Mouse (Mus musculus): ENCODE data around the gene Thap8. TPM values are rescaled to one million over a fixed set of nuclear protein-coding genes. Genes with fewer than 3 reads are reported as not detected.
A peak's percentile ranks its signal among the peaks of the same experiment; 100 is the strongest.

Gene Thap8
- total RNA-seq, 2 experiments from 2014 or later, result 0.26 TPM; not detected in 1

DNA sequence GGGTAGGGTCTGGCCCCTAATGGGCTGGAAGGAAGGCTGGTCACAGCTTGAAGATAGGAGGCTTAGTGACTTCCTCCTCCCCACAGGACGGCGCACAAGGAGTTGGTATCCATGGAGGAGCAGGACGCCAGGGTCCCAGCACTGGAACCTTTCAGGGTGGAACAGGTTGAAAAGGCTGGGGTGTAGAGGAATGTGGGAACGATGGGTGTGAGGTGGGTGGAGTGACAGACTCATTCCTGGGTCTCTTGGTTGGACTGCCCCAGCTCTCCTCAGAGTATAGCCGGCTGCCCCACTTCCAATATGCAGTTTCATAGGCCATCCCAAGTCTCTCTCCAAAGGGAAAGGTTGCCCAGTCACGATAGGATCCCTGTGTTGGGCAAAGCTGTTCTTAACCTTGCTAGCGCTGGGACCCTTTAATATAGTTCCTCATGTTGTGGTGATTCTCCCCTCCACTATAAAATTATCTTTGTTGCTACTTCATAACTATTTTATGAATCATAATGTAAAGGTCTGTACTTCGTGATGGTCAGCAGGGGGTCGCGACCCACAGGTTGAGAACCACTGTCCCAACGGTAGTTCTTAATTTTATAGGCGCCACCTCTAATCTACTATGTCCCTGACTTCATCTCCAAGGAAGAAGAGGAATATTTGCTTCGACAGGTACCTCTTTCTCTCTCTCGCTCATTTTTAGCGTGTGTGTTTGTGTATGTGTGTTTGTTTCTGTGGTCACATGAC is 29.7 kb downstream of the Thap8 start:
- intact Hi-C loops (cut with DNase I), result no loop called here
- no peak for DNase-seq (ENCODE audit: low spot score in 2 of 2)

DNA sequence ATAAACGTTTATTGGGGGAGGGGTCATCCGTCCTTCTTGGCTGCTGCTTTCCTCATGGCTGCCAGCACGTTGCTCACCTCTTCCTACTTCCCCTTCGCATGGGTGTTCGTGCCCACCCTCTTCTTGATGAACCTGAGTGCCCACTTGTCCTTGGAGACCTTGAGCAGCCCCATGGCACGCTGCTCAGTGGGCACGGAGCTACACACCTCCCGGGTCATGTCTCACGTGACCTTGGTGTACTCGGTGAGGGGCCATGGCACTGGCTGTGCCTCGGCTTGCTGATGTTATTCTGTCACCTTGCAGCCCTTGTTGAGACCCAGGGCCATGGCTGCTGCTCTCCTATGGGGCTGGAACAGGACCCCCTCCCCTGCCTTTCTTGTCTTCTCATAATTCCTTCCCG is 30.2 kb downstream of the Thap8 start:
- DNase-seq (ENCODE audit: low spot score in 2 of 2), result no peak
- intact Hi-C loops (cut with DNase I), result no loop called here

DNA sequence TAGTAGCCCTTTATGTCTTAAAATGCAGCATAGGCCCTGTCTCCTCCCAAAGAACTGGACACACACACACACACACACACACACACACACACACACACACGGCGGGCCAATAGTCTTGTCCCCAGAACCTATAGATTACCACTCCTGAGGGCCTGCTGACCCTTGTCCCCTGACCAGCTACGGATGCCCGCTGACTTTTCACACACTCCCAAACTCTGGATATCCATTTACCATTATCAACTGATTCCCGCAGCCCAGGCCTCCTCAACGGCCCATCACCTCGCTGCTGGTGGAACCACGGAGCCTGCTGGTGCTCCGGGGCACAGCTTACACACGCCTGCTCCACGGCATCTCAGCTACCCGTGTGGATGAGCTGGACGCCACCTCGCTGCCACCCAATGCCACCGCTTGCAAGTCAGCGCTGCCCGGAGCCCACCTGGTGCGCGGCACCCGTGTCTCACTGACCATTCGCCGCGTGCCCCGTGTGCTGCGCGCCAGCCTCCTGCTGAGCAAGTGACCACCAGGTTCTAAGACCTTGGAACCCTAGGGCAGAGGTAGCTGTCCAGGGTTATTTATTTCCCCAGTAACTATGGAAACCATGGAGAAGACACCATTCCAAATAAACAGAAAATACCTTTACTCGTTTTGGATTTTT is 33.9 kb downstream of the Thap8 start:
- intact Hi-C loops (cut with DNase I), result no loop called here
- no peak for DNase-seq (ENCODE audit: low spot score in 2 of 2)

- no peak for DNase-seq (ENCODE audit: low spot score in 2 of 2)
- intact Hi-C loops (cut with DNase I), result no loop called here
Observed at GRCm38 (mm10) chr7:30314721-30315155, 34.8 kb downstream of the Thap8 start, which contains the start of gene Syne4. Gene Syne4 (plus strand): TSS chr7:30314807.

GRCm38 (mm10) chr7:30315559-30316529 is 36.0 kb downstream of the Thap8 start:
- intact Hi-C loops (cut with DNase I), result no loop called here

GRCm38 (mm10) chr7:30318142-30318541 is 38.2 kb downstream of the Thap8 start:
- intact Hi-C loops (cut with DNase I), result no loop called here
- no peak for DNase-seq (ENCODE audit: low spot score in 2 of 2)

More at GRCm38 (mm10) chr7:30315559-30316529, 36.0 kb downstream of the Thap8 start:
- no peak for DNase-seq (ENCODE audit: low spot score in 2 of 2)

- intact Hi-C loops (cut with DNase I), result no loop called here
- DNase-seq (ENCODE audit: low spot score in 2 of 2), result no peak
Observed at GRCm38 (mm10) chr7:30320946-30321345, 41.1 kb downstream of the Thap8 start.

GRCm38 (mm10) chr7:30321539-30322284 is 41.8 kb downstream of the Thap8 start, which contains the start of gene E130208F15Rik:
Gene E130208F15Rik (plus strand): TSS chr7:30321740.
- DNase-seq (ENCODE audit: low spot score in 2 of 2), result peak; percentile 66 to 69
- intact Hi-C loops (cut with DNase I), result no loop called here

- intact Hi-C loops (cut with DNase I), result no loop called here
- peak; percentile 97 to 98 for DNase-seq (ENCODE audit: low spot score in 2 of 2)
Observed at GRCm38 (mm10) chr7:30322285-30322667, 42.4 kb downstream of the Thap8 start.

- no peak for DNase-seq (ENCODE audit: low spot score in 2 of 2)
- intact Hi-C loops (cut with DNase I), result no loop called here
Observed at GRCm38 (mm10) chr7:30322865-30323264, 43.0 kb downstream of the Thap8 start.

- intact Hi-C loops (cut with DNase I), result no loop called here
- DNase-seq (ENCODE audit: low spot score in 2 of 2), result no peak
Observed at GRCm38 (mm10) chr7:30323795-30324194, 43.9 kb downstream of the Thap8 start, which contains the start of gene Sdhaf1. Gene Sdhaf1 (minus strand): TSS chr7:30323895.

- DNase-seq (ENCODE audit: low spot score in 2 of 2), result peak; percentile 32 to 77
- intact Hi-C loops (cut with DNase I), result no loop called here
Observed at GRCm38 (mm10) chr7:30324300-30324944, 44.5 kb downstream of the Thap8 start.

DNA sequence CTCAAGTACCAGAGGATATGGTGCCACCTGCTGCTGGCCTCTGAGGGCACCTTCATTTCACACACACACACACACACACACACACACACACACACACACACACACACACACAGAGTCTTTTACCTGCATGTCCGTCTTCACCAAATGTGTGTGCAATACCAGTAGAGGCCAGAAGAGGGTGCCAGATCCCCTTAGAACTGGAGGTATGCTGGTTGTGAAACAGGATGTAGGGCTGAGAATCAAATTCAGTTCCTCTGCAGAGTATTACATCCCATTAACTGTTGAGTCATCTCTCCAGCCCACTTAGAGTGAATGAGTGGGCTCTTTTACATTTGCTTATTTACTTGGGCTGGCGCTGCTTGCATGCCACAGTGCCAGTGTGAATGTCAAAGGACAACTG is 45.5 kb downstream of the Thap8 start:
- intact Hi-C loops (cut with DNase I), result no loop called here
- no peak for DNase-seq (ENCODE audit: low spot score in 2 of 2)

DNA sequence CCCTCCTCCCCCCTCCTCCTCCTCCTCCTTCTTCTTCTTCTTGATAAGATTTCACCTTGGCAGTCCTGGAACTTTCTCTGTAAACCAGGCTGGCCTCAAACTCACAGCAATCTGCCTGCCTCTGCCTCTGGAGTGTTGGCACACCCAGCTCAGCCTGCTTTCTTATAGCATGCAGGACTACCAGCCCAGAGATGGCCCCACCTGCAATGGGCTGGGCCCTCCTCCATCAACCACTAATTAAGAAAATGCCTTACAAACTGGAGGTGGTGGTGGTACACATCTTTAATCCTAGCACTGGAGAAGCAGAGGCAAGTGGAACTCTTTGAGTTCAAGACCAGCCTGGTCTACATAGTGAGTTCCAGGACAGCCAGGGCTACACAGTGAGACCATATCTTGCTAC is 46.5 kb downstream of the Thap8 start:
- intact Hi-C loops (cut with DNase I), result no loop called here

DNA sequence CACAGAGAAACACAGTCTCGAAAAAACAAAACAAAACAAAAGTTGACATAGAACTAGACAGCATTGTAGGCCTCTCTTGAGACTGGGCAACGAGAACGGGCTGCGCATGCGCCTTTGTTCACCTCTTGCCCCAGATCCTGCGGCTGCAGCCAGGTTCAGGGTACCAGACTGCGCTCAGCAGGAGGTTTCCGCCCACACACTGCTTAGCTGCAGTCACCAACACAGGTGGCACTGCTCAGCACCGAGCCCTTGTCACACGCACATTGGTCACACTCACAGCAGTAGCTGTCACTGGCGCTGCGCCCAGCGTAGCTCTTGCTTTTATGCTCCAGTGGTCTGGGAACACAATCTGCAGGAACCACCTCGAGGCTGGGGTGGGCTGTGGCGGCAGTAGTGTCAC is 47.2 kb downstream of the Thap8 start:
- intact Hi-C loops (cut with DNase I), result no loop called here

More for the DNA sequence above, 46.5 kb downstream of the Thap8 start:
- no peak for DNase-seq (ENCODE audit: low spot score in 2 of 2)

GRCm38 (mm10) chr7:30328379-30328778 is 48.5 kb downstream of the Thap8 start:
- intact Hi-C loops (cut with DNase I), result no loop called here
- no peak for DNase-seq (ENCODE audit: low spot score in 2 of 2)

More for the DNA sequence above, 47.2 kb downstream of the Thap8 start:
- no peak for DNase-seq (ENCODE audit: low spot score in 2 of 2)

- intact Hi-C loops (cut with DNase I), result no loop called here
- peak; percentile 96 to 99 for DNase-seq (ENCODE audit: low spot score in 2 of 2)
Observed at GRCm38 (mm10) chr7:30331887-30332286, 52.0 kb downstream of the Thap8 start.

DNA sequence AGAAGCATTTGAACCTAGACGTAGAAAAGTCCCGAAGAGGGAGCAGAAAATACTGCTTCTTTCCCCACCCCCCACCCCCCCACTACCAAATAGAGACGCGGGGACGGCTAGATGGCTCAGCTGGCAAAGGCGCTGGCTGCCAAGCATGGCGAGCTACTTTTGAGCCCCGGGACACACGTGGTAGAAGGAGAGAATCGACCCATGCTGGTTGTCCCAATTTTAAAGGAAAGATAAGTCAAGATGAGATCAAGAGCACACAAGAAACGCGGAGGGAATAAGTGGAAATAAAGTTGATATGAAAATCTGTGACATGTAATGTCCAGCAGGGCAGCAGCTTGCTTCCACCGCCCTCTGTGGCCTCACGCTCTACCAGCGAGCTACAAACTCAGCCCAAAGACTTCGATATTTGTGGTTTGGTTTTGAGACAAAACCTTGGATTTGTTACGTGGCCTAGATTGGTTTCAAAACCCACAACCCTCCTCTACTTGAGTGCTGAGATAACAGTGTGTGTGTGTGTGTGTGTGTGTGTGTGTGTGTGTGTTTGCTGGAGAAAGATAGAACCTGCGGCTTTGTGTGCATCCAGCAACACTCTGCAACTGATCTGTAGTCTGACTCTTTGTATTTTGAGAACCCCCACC is 52.8 kb downstream of the Thap8 start:
- intact Hi-C loops (cut with DNase I), result no loop called here
- no peak for DNase-seq (ENCODE audit: low spot score in 2 of 2)

All from left cerebral cortex, postnatal 14 days (tissue).